Mouse (Mus musculus) G1E (cell line): ENCODE data around the gene Adora1. TPM values are rescaled to one million over a fixed set of nuclear protein-coding genes. Genes with fewer than 3 reads are reported as not detected.

Experiments used
- ATAC-seq: 2 replicates; pipeline ENCODE4 v1.8.0; 2016; ENCODE audit warnings: mild to moderate bottlenecking; ENCODE audit not compliant: insufficient number of reproducible peaks, poor library complexity, low FRiP score, severe bottlenecking; ENCODE audit errors: extremely low read depth
- DNase-seq: peaks from one replicate; pipeline ENCODE4 v3.0.0; 2012; ENCODE audit warnings: low spot score
- H3K27me3 ChIP-seq: 2 replicates; pipeline ENCODE4 v1.6.1; 2012; ENCODE audit warnings: mild to moderate bottlenecking, low read length, inconsistent platforms; ENCODE audit not compliant: insufficient read depth
- H3K36me3 ChIP-seq: replicated peaks from 2 replicates; pipeline ENCODE3; 2012; ENCODE audit warnings: mild to moderate bottlenecking, inconsistent platforms
- H3K4me1 ChIP-seq: 2 replicates; pipeline ENCODE4 v1.6.1; 2012; ENCODE audit warnings: low read depth, low read length, inconsistent platforms, mixed read lengths; ENCODE audit not compliant: insufficient read depth
- H3K4me3 ChIP-seq: 2 replicates; pipeline ENCODE4 v1.5.1; 2012; ENCODE audit warnings: low read depth, mild to moderate bottlenecking, inconsistent platforms, low read length, moderate library complexity, mixed read lengths
- H3K9me3 ChIP-seq: replicated peaks from 2 replicates; pipeline ENCODE4 v1.6.1; 2012; ENCODE audit warnings: inconsistent platforms
- CTCF ChIP-seq: IDR thresholded peaks from 2 replicates; pipeline ENCODE4 v1.5.1; 2012; ENCODE audit warnings: low read depth, low read length, inconsistent platforms, mixed read lengths
- GATA1 ChIP-seq: IDR thresholded peaks from 2 replicates; pipeline ENCODE4 v1.6.1; 2012; ENCODE audit warnings: borderline replicate concordance, low read length, inconsistent platforms, mixed read lengths
- GATA2 ChIP-seq: IDR thresholded peaks from 2 replicates; pipeline ENCODE4 v1.6.1; 2012; ENCODE audit warnings: low read depth, low read length, inconsistent platforms, borderline replicate concordance
- POLR2AphosphoS5 ChIP-seq: IDR thresholded peaks from 2 replicates; pipeline ENCODE4 v1.6.1; 2012; ENCODE audit warnings: low read depth, low read length, inconsistent platforms; ENCODE audit not compliant: insufficient replicate concordance
- TAL1 ChIP-seq: conservative IDR thresholded peaks from 2 replicates; pipeline ENCODE4 v1.6.1; 2012; ENCODE audit warnings: low read depth, low read length, inconsistent platforms, mixed read lengths
- polyA plus RNA-seq: library from polyadenylated mRNA; stranded (reverse); fragments of >175 nt; gene quantifications from 2 replicates; pipeline ENCODE4 v1.2.3, GENCODE M21; 2012
- total RNA-seq, 2 experiments: library from RNA; stranded (forward) in 1 of 2; stranded (reverse) in 1 of 2; fragments of 200-1000 nt in 1 of 2; fragments of >200 nt in 1 of 2; fragmentation: Nextera tagmentation in 1 of 2; gene quantifications; 2 replicates each; pipeline ENCODE4 v1.2.3; 2014 to 2017

Adora1 gene
- total and polyA plus RNA-seq, 3 experiments: 0.16 TPM; not detected in 2

DNA sequence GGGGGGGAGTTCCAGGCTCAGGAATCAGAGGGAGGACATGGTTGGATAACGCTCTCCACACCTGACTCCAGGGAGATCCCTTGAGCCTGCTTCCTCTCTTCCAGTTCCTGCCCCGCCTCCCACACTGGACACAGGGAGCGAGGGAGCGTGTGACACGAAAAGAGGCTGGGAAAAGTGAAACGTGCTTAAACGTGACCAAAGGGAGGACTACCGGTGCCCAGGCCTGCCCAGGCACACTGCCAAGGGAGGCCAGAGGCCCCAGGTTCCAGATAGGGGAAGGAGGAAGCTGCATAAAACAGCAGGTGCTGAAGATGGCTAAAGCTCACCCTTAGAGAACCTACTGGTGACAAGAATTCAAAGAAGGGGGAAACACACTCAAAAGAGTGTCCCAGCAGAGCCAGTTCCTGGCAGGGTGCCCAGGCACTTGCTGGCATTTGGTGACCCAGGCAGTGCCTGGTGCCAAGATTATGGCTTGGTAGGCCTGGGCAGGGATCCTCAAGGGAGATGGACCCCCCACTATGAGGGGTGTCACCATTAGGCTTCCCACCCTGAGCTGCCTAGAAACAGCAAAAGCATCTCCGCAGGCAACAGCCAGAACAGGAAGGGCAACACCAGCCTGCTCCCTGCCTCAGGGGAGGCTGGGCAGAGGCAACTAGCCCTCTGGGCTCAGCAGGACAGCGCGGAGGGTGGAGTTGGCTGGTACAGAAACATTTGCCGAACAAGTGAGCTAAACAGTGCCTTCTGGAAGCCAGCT lies 2.3 kb downstream of the Adora1 start:
- TF ChIP-seq CTCF (no peak), TAL1 (no peak), GATA2 (no peak), POLR2AphosphoS5 (no peak), GATA1 (no peak)
- Histone ChIP-seq H3K27me3 (peaks cover 57% of the 10 kb centered on the region), H3K4me1 (peaks cover 20% of the 10 kb centered on the region), H3K9me3 (no peaks in the 10 kb centered on the region), H3K36me3 (no peaks in the 10 kb centered on the region), H3K4me3 (no peak overlapping the region)
- DNase-seq (no peak), ATAC-seq (no peak)

DNA sequence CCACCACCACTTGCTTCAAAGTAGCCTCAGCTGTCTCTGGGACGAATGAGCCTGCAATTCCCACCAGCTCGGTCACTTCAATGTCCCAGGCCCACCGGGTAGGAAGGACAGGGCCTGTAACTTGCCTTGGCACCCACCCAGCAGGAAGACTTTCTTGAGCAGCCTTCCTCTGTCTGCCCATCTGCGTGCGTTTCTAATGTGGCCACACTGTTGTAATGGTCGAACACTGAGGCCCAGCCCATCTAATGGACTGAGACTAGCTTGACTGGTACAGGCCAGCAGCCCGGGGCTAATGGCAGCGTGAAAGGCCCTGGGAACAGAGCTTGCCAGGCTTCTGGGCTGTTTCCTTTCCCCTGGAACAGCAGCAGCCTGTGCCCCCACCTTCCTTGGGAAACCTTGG lies 2.9 kb downstream of the Adora1 start:
- DNase-seq: no peak
- no peaks in the 10 kb centered on the region for H3K36me3 ChIP-seq
- H3K9me3 ChIP-seq: no peaks in the 10 kb centered on the region
- H3K4me1 ChIP-seq: peaks cover 25% of the 10 kb centered on the region
- ATAC-seq: no peak
- peaks cover 57% of the 10 kb centered on the region for H3K27me3 ChIP-seq
- no peak overlapping the region for H3K4me3 ChIP-seq
- TF ChIP-seq POLR2AphosphoS5 (no peak), GATA2 (no peak), TAL1 (no peak), GATA1 (no peak), CTCF (no peak)

DNA sequence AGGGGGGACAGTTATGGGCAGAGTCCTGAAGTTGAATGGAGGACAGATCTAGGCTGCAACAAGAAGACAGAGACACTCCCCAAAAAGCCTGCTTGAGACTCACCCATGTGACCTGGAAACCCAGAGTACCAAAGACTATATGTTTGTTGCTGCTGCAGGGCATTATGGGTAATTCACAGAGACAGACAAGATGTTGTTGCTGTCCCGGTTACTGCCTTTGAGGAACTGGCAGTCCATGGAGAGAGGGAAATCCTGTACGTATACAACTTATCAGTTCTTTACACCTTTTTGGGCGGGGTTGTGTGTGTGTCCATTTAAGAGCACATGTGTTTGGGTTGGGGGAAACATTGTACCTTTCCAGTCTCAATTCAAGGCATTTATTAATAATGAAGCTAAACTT lies 3.5 kb downstream of the Adora1 start:
- Histone ChIP-seq H3K9me3 (no peaks in the 10 kb centered on the region), H3K36me3 (no peaks in the 10 kb centered on the region), H3K27me3 (peaks cover 52% of the 10 kb centered on the region), H3K4me3 (no peak overlapping the region), H3K4me1 (peaks cover 30% of the 10 kb centered on the region)
- DNase-seq: no peak
- TF ChIP-seq TAL1: no peak
- no peak for TF ChIP-seq GATA1
- no peak for TF ChIP-seq GATA2
- no peak for TF ChIP-seq POLR2AphosphoS5
- TF ChIP-seq CTCF: no peak
- no peak for ATAC-seq

DNA sequence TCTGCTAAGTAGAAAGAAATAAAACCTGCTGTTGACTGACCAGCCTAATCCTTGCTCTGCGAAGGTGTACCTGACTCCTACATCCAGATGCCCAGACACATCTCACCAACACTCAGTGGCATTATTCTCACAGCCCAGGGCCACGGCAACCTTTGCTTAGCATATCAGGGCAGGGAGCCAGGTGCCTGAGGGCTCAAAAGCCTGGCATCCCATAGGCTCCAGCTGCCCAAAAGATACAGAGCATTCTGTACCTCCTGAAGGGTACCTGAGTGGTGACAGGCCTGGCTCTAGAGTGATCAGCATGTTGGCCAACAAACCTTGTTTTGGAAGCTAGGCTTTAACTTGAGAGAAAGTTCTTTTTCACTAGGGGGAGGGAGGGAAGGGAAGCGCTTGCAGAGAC lies 4.0 kb downstream of the Adora1 start:
- Histone ChIP-seq H3K9me3 (no peaks in the 10 kb centered on the region), H3K36me3 (no peaks in the 10 kb centered on the region), H3K4me3 (no peak overlapping the region), H3K27me3 (peaks cover 52% of the 10 kb centered on the region), H3K4me1 (peaks cover 34% of the 10 kb centered on the region)
- TF ChIP-seq GATA1 (no peak), TAL1 (no peak), POLR2AphosphoS5 (no peak), GATA2 (no peak)
- DNase-seq (no peak), ATAC-seq (no peak)

- ATAC-seq (no peak), DNase-seq (no peak)
- Histone ChIP-seq H3K4me3 (no peak overlapping the region), H3K9me3 (no peaks in the 10 kb centered on the region), H3K27me3 (peaks cover 51% of the 10 kb centered on the region), H3K4me1 (peaks cover 38% of the 10 kb centered on the region), H3K36me3 (no peaks in the 10 kb centered on the region)
- TF ChIP-seq CTCF: no peak
- TF ChIP-seq TAL1: no peak
- TF ChIP-seq GATA1: no peak
- TF ChIP-seq POLR2AphosphoS5: no peak
- no peak for TF ChIP-seq GATA2
These were observed 4.5 kb downstream of the Adora1 start for GRCm38 (mm10) chr1:134230638-134231228.

GRCm38 (mm10) chr1:134229806-134230575 lies 5.2 kb downstream of the Adora1 start:
- peaks cover 38% of the 10 kb centered on the region for H3K4me1 ChIP-seq
- no peaks in the 10 kb centered on the region for H3K9me3 ChIP-seq
- H3K27me3 ChIP-seq: peaks cover 51% of the 10 kb centered on the region
- DNase-seq (no peak), ATAC-seq (no peak)
- no peaks in the 10 kb centered on the region for H3K36me3 ChIP-seq
- no peak overlapping the region for H3K4me3 ChIP-seq
- TF ChIP-seq GATA1 (no peak), GATA2 (no peak), CTCF (no peak), TAL1 (no peak), POLR2AphosphoS5 (no peak)
